ENCODE assay signal across 11 mouse cellular contexts in genomic region chr5:130852182-130852581, GRCm38 (mm10).
DNase-seq lines count a peak whose midpoint lies in the region; ATAC-seq and TF ChIP-seq lines count a peak whose summit lies in the region.
"Had no signal": no experiment of that assay in that cellular context is flagged by ENCODE, and none has a peak within 500 bp of the region (broad histone marks: within the 10 kb centered on the region; RNA-seq: fewer than 3 reads in every experiment).

No protein-coding gene starts in this region.

- in situ Hi-C loops in ES-E14 (cut with MboI; ENCODE audit: low sequenced_read_pairs in 2 of 2, unreplicated experiment in 2 of 2) = no loop called here

- H3K36me3 ChIP-seq in heart, embryonic 14.5 days (ENCODE audit: control insufficient read depth, insufficient read depth, low read length) = no peaks in the 10 kb centered on the region
- no peaks in the 10 kb centered on the region for H3K36me3 ChIP-seq in ES-E14 (ENCODE audit: control insufficient read depth, insufficient read depth, low read length, poor library complexity, severe bottlenecking)
- no peaks in the 10 kb centered on the region for H3K36me3 ChIP-seq in liver, embryonic 15.5 days (replicated peaks)

- ATAC-seq in heart, embryonic 14.5 days (ENCODE audit: insufficient number of reproducible peaks, insufficient read depth, low FRiP score, low read depth) = no peak
- ATAC-seq in liver, embryonic 15.5 days (ENCODE audit: insufficient read depth) = no peak
- ATAC-seq in megakaryocyte progenitor cell, adult 5-6 weeks (replicated peaks; ENCODE audit: poor library complexity) = no peak

- H3K9ac ChIP-seq in heart, embryonic 14.5 days (ENCODE audit: low read length) = peak overlapping the region; percentile 64; the same call in 1 of the 2 replicates
- H3K9ac ChIP-seq in ES-E14 (ENCODE audit: insufficient read depth, low read depth, low read length, poor library complexity, severe bottlenecking) = peak overlapping the region; percentile 52; the same call in 1 of the 2 replicates
- no peak overlapping the region for H3K9ac ChIP-seq in liver, embryonic 15.5 days

- no peaks in the 10 kb centered on the region for H3K27me3 ChIP-seq in heart, embryonic 14.5 days (ENCODE audit: control insufficient read depth, insufficient read depth, low read length)
- H3K27me3 ChIP-seq in liver, embryonic 15.5 days = no peaks in the 10 kb centered on the region

- peak overlapping the region; percentile 24 to 37; a peak in 3 of 4 replicates for H3K4me3 ChIP-seq in heart, embryonic 14.5 days (ENCODE audit: control insufficient read depth in 1 of 2, insufficient read depth in 1 of 2, low read depth in 1 of 2, low read length in 2 of 2)
- H3K4me3 ChIP-seq in ES-E14 (ENCODE audit: insufficient read depth in 1 of 2, low read depth in 1 of 2, low read length in 2 of 2, poor library complexity in 1 of 2, severe bottlenecking in 1 of 2) = 0 out of 4 replicates have a peak overlapping the region, but pooled peaks of 1 of the 2 experiments have one; percentile 42
- H3K4me3 ChIP-seq in liver, embryonic 15.5 days (replicated peaks) = no peak overlapping the region
- H3K4me3 ChIP-seq: erythroblast, embryonic 14.5 days; myocyte had no signal

- no peak overlapping the region for H3K27ac ChIP-seq in heart, embryonic 14.5 days (replicated peaks in 1 of 2; ENCODE audit: control insufficient read depth in 1 of 2, insufficient read depth in 1 of 2, low read depth in 2 of 2, low read length in 2 of 2)
- no peak overlapping the region for H3K27ac ChIP-seq in ES-E14 (ENCODE audit: insufficient read depth, low read depth, low read length, poor library complexity, severe bottlenecking)
- H3K27ac ChIP-seq in liver, embryonic 15.5 days (replicated peaks) = no peak overlapping the region

- no peaks in the 10 kb centered on the region for H3K9me3 ChIP-seq in heart, embryonic 14.5 days (ENCODE audit: control insufficient read depth, low read length)
- H3K9me3 ChIP-seq in ES-E14 (ENCODE audit: control insufficient read depth, insufficient read depth, low read depth, low read length) = no peaks in the 10 kb centered on the region
- no peaks in the 10 kb centered on the region for H3K9me3 ChIP-seq in liver, embryonic 15.5 days (replicated peaks)

- 5% methylated on average over 9 of the region's 11 CpGs for WGBS in heart, embryonic 14.5 days
- 7% methylated on average over 11 of the region's 11 CpGs for WGBS in liver, embryonic 15.5 days (ENCODE audit: insufficient replicate concordance)

- peaks cover 0 to 7% of the 10 kb centered on the region in 2 experiments; a peak in 2 of 4 replicates for H3K4me1 ChIP-seq in heart, embryonic 14.5 days (ENCODE audit: control insufficient read depth in 2 of 2, insufficient read depth in 2 of 2, low read length in 2 of 2)
- H3K4me1 ChIP-seq in ES-E14 (ENCODE audit: control insufficient read depth in 2 of 2, insufficient read depth in 2 of 2, low read length in 2 of 2, poor library complexity in 1 of 2) = peaks cover 0 to 7% of the 10 kb centered on the region in 2 experiments; a peak in 3 of 4 replicates
- H3K4me1 ChIP-seq in liver, embryonic 15.5 days (replicated peaks) = 0 out of 2 replicates have a peak, but pooled peaks cover 3% of the 10 kb centered on the region

- DNase-seq in heart, adult 18-20 months = no peak
- DNase-seq in ES-E14 (ENCODE audit: low read depth, low spot score) = no peak
- DNase-seq in forelimb bud, embryonic 11.5 days (ENCODE audit: low read depth, low spot score) = peak; percentile 30
- no peak for DNase-seq in urinary bladder, adult 2 months (ENCODE audit: low spot score)
- DNase-seq in thymus, postnatal 10 days (ENCODE audit: low spot score in 2 of 2) = no peak
- DNase-seq: adrenal gland, adult 8-10 months had no signal

- H3K4me2 ChIP-seq in heart, embryonic 14.5 days (ENCODE audit: low read length) = peak overlapping the region; percentile 60
- H3K4me2 ChIP-seq in liver, embryonic 15.5 days = peak overlapping the region; percentile 27

TF ChIP-seq in ES-E14, 5 proteins besides CTCF, POLR2A, EP300 and RAD21:
- TF ChIP-seq ZC3H11A (IDR thresholded peaks at IDR 0.05; ENCODE audit: borderline replicate concordance, low read depth, low read length) (no peak), HCFC1 (IDR thresholded peaks at IDR 0.05; ENCODE audit: borderline replicate concordance, insufficient read depth, low read length) (no peak), MAFK (IDR thresholded peaks at IDR 0.05; ENCODE audit: insufficient read depth, low read depth, low read length) (no peak), ZNF384 (IDR thresholded peaks at IDR 0.05; ENCODE audit: low read depth, low read length) (no peak), CHD2 (IDR thresholded peaks at IDR 0.05; ENCODE audit: low read depth, low read length) (no peak)
